Mouse (Mus musculus) lung, embryonic 14.5 days (tissue): ENCODE measurements around the gene Atp8b2. TPM values are rescaled to one million over a fixed set of nuclear protein-coding genes. Genes with fewer than 3 reads are reported as not detected.

ENCODE experiments used
- ATAC-seq: fragments of 200-750 bp; cut with Nextera tagmentation; 2 replicates; pipeline ENCODE4 v1.8.0; 2017; ENCODE audit warnings: mild to moderate bottlenecking, moderate TSS enrichment, moderate library complexity; ENCODE audit not compliant: insufficient read depth
- DNase-seq: peaks from one replicate; pipeline ENCODE4 v3.0.0-alpha.2; 2015
- H3K27ac ChIP-seq: fragments of 300-500 bp; sonication (generic); 2 replicates; pipeline ENCODE4 v1.5.1; 2014; ENCODE audit warnings: low read depth, mild to moderate bottlenecking, moderate library complexity
- H3K27me3 ChIP-seq: fragments of 300-500 bp; sonication (generic); 2 replicates; pipeline ENCODE4 v1.6.1; 2014; ENCODE audit warnings: low read length, control low read depth; ENCODE audit not compliant: insufficient read depth
- H3K36me3 ChIP-seq: fragments of 300-500 bp; sonication (generic); 2 replicates; pipeline ENCODE4 v1.6.1; 2014; ENCODE audit warnings: control low read depth; ENCODE audit not compliant: insufficient read depth
- H3K4me1 ChIP-seq: fragments of 300-500 bp; sonication (generic); 2 replicates; pipeline ENCODE4 v1.6.1; 2014; ENCODE audit warnings: antibody characterized with exemption, control low read depth; ENCODE audit not compliant: insufficient read depth
- H3K4me2 ChIP-seq: fragments of 300-500 bp; sonication (generic); 2 replicates; pipeline ENCODE4 v1.6.1; 2014; ENCODE audit warnings: mild to moderate bottlenecking
- H3K4me3 ChIP-seq: fragments of 300-500 bp; sonication (generic); 2 replicates; pipeline ENCODE4 v1.5.1; 2014; ENCODE audit warnings: low read depth, low read length
- H3K9ac ChIP-seq: fragments of 300-500 bp; sonication (generic); 2 replicates; pipeline ENCODE4 v1.6.1; 2014
- H3K9me3 ChIP-seq: fragments of 300-500 bp; sonication (generic); 2 replicates; pipeline ENCODE4 v1.6.1; 2016; ENCODE audit warnings: low read depth, low read length, control low read depth
- CTCF ChIP-seq: IDR thresholded peaks from 2 replicates; pipeline ENCODE4 v1.5.1; 2016; ENCODE audit warnings: antibody characterized with exemption, low read depth
- WGBS: fragments of 180-500 bp; shearing (Covaris S2); extraction: QIAGEN DNeasy Blood & Tissue Kit; methylation state at CpG from one replicate; pipeline ENCODE4 v1.1.7; 2014; 5-methylcytosine and 5-hydroxymethylcytosine counted together
- polyA plus RNA-seq: library from polyadenylated mRNA; unstranded; fragments of >200 nt; fragmentation: Nextera tagmentation; extraction: Ambion mirVana; gene quantifications from 2 replicates; pipeline ENCODE4 v1.2.1, GENCODE M21; 2014

Atp8b2 gene
- polyA plus RNA-seq, 1 experiment from 2014 or later: 20.5 TPM

DNA sequence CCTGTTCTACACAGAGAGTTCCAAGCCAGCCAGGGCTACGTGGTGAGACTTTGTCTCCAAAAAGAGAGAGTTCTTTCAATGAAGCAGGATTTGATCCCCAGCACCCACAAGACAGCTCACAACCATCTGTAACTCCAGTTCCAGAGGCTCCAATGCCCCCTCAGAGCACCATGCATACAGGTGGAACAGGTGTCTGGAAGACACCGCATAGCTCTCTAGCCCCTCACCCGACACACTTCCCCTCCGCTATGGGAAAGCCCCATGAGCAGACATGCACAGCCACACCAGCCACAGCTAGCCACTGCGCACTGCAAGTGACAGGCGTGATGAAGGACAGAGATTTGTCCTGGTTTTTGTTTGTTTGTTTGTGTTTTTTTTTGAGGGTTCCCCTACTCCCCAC lies 54.5 kb downstream of the Atp8b2 start:
- peaks cover 4% of the 10 kb centered on the region; the same call in 1 of the 2 replicates for H3K4me1 ChIP-seq
- ATAC-seq (no peak), DNase-seq (no peak)
- no peak for TF ChIP-seq CTCF
- 74% methylated on average over 6 of the region's 6 CpGs for WGBS
- H3K9ac ChIP-seq: no peak overlapping the region
- H3K27ac ChIP-seq: no peak overlapping the region
- H3K4me3 ChIP-seq: no peak overlapping the region
- H3K9me3 ChIP-seq: no peaks in the 10 kb centered on the region
- H3K4me2 ChIP-seq: no peak overlapping the region
- H3K36me3 ChIP-seq: no peaks in the 10 kb centered on the region
- H3K27me3 ChIP-seq: peaks cover 6% of the 10 kb centered on the region; the same call in 1 of the 2 replicates

DNA sequence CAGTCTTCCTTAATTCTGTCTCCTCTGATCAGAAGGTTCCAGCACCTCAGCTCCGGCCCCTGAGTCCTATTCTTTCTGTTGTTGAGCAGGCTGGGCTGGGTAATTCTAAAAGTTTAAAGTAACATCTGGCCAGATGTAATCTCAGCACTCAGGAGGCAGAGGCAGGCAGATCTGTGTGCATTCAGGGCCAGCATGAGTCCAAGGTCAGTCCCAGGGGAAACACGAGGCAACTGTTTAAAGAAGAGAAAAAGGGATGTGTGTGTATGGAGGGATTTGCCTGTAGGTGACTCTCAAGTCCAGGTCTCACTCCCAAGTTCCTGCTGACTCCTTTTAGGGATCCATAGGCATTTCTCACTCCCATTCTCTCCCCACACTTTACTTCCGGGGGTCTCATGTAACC lies 55.5 kb downstream of the Atp8b2 start:
- DNase-seq (no peak), ATAC-seq (no peak)
- H3K4me1 ChIP-seq: peaks cover 4% of the 10 kb centered on the region; the same call in 1 of the 2 replicates
- H3K4me3 ChIP-seq: no peak overlapping the region
- 74% methylated on average over 3 of the region's 3 CpGs for WGBS
- 0 out of 2 replicates have a peak, but pooled peaks cover 3% of the 10 kb centered on the region for H3K27me3 ChIP-seq
- H3K4me2 ChIP-seq: no peak overlapping the region
- H3K27ac ChIP-seq: no peak overlapping the region
- no peak overlapping the region for H3K9ac ChIP-seq
- H3K36me3 ChIP-seq: no peaks in the 10 kb centered on the region
- TF ChIP-seq CTCF: no peak
- no peaks in the 10 kb centered on the region for H3K9me3 ChIP-seq

GRCm38 (mm10) chr3:89899511-89899908 lies 63.8 kb downstream of the Atp8b2 start:
- no peak overlapping the region for H3K4me2 ChIP-seq
- WGBS: 60% methylated on average over 8 of the region's 8 CpGs
- no peak overlapping the region for H3K4me3 ChIP-seq
- H3K27me3 ChIP-seq: no peaks in the 10 kb centered on the region
- H3K27ac ChIP-seq: no peak overlapping the region
- H3K4me1 ChIP-seq: no peaks in the 10 kb centered on the region; the same call in 1 of the 2 replicates
- no peak overlapping the region for H3K9ac ChIP-seq
- H3K9me3 ChIP-seq: no peaks in the 10 kb centered on the region
- no peak for TF ChIP-seq CTCF
- DNase-seq (peak; percentile 15), ATAC-seq (no peak)
- no peaks in the 10 kb centered on the region for H3K36me3 ChIP-seq

DNA sequence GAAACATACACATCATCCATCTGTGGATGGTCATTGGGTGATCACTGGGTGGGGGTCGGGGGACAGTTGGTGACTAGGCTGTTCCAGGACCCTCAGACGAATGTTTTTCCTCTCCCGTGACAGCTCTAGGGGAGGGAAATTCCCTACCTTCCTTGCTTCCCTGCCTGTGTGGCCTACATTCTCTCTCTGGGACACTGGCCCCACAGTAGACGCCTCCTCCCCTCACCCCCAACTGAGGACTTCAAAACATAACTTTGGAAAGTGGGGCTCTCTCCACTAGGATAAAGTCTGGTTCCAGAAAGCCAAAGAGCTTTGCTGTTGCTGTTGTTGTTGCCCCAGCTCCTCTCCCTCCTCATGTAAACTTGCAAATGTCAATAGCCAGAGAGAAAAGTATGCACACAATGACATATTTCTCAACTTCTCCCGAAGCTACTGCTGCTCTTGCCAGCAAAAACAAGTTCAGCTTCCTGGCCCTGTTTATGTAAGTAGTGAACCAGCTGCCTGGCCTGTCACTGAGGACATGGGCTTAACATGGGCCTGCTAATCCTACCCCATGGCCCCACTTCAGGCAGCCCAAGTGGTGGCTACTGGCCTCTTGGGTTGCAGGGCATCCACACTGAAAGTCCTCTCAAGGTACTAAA lies 64.3 kb downstream of the Atp8b2 start:
- no peak for TF ChIP-seq CTCF
- H3K4me3 ChIP-seq: no peak overlapping the region
- ATAC-seq (peak; percentile 33; the same call in 1 of the 2 replicates), DNase-seq (peak; percentile 53)
- no peaks in the 10 kb centered on the region for H3K9me3 ChIP-seq
- H3K36me3 ChIP-seq: no peaks in the 10 kb centered on the region
- no peak overlapping the region for H3K4me2 ChIP-seq
- H3K27me3 ChIP-seq: no peaks in the 10 kb centered on the region
- no peak overlapping the region for H3K9ac ChIP-seq
- H3K27ac ChIP-seq: no peak overlapping the region
- 46% methylated on average over 5 of the region's 5 CpGs for WGBS
- no peaks in the 10 kb centered on the region; the same call in 1 of the 2 replicates for H3K4me1 ChIP-seq

DNA sequence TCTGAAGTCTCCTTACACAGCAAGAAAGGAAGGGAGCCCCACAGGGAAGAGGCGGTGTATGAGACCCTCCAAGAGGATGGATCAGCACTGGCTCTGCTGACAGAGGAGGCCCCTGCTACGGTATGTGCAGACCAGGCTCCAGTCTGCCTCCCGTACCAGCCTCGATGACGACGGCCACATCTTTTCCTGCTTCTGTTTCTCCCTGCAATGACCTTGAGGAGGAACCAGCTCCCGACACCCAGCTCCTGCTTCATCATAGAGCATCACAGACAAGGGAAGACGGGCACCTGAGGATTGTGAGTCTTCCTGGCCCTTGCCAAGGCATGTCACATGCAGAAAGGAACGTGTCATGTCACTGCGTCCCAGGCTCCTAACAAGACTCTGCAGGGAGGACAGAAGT lies 65.3 kb downstream of the Atp8b2 start:
- no peak overlapping the region for H3K27ac ChIP-seq
- no peaks in the 10 kb centered on the region; the same call in 1 of the 2 replicates for H3K4me1 ChIP-seq
- no peaks in the 10 kb centered on the region for H3K27me3 ChIP-seq
- H3K9ac ChIP-seq: no peak overlapping the region
- DNase-seq (no peak), ATAC-seq (no peak)
- H3K36me3 ChIP-seq: no peaks in the 10 kb centered on the region
- TF ChIP-seq CTCF: no peak
- 66% methylated on average over 10 of the region's 10 CpGs for WGBS
- no peak overlapping the region for H3K4me3 ChIP-seq
- H3K9me3 ChIP-seq: no peaks in the 10 kb centered on the region
- no peak overlapping the region for H3K4me2 ChIP-seq

DNA sequence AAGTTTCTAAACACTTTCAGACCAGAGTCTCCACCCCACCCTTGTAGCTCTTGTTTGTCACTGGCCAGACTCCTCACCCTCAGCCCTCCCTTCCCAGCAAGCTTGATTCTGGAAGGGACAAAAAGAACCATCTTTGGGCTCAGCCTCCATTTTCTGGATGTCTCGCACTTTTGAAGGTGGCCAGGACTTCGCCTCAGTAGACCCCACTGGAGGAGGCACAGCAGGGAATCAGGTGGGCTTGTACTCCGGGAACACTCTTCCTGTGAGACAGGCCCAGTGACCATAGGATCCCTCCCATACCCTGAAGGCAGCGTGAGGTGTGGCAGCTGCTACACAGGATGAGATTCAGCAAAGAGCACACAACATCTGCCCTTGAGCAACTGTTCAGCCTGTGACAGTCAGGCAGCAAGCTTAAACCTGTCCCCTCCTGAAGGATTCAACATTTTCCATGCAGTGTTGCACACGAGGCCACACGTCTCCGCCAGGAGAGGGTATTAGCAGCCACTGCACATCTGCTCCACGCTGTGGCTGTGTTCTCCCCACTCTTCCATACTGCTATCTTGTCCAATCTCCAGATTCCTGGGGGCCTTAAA lies 66.0 kb downstream of the Atp8b2 start:
- Histone ChIP-seq H3K9me3 (no peaks in the 10 kb centered on the region), H3K4me2 (no peak overlapping the region), H3K36me3 (no peaks in the 10 kb centered on the region), H3K27me3 (no peaks in the 10 kb centered on the region), H3K9ac (no peak overlapping the region), H3K27ac (no peak overlapping the region), H3K4me1 (no peaks in the 10 kb centered on the region; the same call in 1 of the 2 replicates), H3K4me3 (no peak overlapping the region)
- 65% methylated on average over 8 of the region's 8 CpGs for WGBS
- DNase-seq (no peak), ATAC-seq (no peak)
- no peak for TF ChIP-seq CTCF

DNA sequence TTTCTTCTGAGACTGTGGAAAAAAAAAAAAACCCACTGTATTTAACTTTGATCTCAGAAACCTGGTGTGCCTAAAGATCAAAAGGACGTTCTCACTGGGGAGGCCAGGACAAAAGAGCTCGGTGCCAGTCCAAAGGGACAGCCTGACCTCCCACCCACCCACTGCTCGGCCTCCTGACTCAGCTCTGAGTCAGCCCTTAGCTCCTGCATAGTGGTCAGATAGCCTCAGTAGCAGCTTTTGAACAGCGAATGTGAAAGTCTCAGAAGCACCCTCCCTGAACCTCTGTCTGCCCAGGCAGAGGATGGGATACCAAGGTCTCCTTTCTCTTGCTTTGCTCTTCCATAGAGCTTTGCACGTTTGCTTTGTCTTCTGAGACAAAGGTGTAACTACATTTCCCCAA lies 66.7 kb downstream of the Atp8b2 start:
- Histone ChIP-seq H3K9me3 (no peaks in the 10 kb centered on the region), H3K4me2 (no peak overlapping the region), H3K4me3 (no peak overlapping the region), H3K4me1 (no peaks in the 10 kb centered on the region), H3K9ac (no peak overlapping the region), H3K27me3 (no peaks in the 10 kb centered on the region), H3K36me3 (no peaks in the 10 kb centered on the region), H3K27ac (no peak overlapping the region)
- 28% methylated on average over 5 of the region's 5 CpGs for WGBS
- no peak for TF ChIP-seq CTCF
- ATAC-seq (no peak), DNase-seq (no peak)
